Comparison of ENCODE assay signal across 18 mouse cellular contexts in genomic region chr6:97290687-97291086, GRCm38 (mm10). TPM values are rescaled to one million over a fixed set of nuclear protein-coding genes. Genes with fewer than 3 reads are reported as not detected.
DNase-seq lines count a peak whose midpoint lies in the region; ATAC-seq and TF ChIP-seq lines count a peak whose summit lies in the region.
"Had no signal": no experiment of that assay in that cellular context is flagged by ENCODE, and none has a peak within 500 bp of the region (broad histone marks: within the 10 kb centered on the region; RNA-seq: fewer than 3 reads in every experiment).

No protein-coding gene starts in this region.

- H3K36me3 ChIP-seq in embryonic facial prominence, embryonic 14.5 days (ENCODE audit: control insufficient read depth, insufficient read depth, low read length): peaks cover 17% of the 10 kb centered on the region
- H3K36me3 ChIP-seq in embryonic facial prominence, embryonic 10.5 days (replicated peaks): peaks cover 59% of the 10 kb centered on the region
- H3K36me3 ChIP-seq in heart, embryonic 13.5 days: peaks cover 70% of the 10 kb centered on the region
- peaks cover 67% of the 10 kb centered on the region for H3K36me3 ChIP-seq in liver, adult 2 months (ENCODE audit: control insufficient read depth, insufficient read depth, low read length)
- H3K36me3 ChIP-seq in liver, postnatal 0 days (replicated peaks; ENCODE audit: insufficient read depth, low read length): peaks cover 31% of the 10 kb centered on the region
- peaks cover 5% of the 10 kb centered on the region for H3K36me3 ChIP-seq in stomach, postnatal 0 days (ENCODE audit: control insufficient read depth, insufficient read depth, low read length)
- H3K36me3 ChIP-seq in hindbrain, postnatal 0 days (ENCODE audit: insufficient read depth, low read length): peaks cover 6% of the 10 kb centered on the region

- no peak for DNase-seq in embryonic facial prominence, embryonic 14.5 days (ENCODE audit: low spot score)
- DNase-seq in embryonic facial prominence, embryonic 10.5 days (ENCODE audit: low spot score): no peak
- no peak for DNase-seq in heart, postnatal 10 days
- DNase-seq in liver, adult 2 months (ENCODE audit: extremely low read depth, low read depth, low spot score): no peak
- no peak for DNase-seq in liver, postnatal 0 days
- DNase-seq in stomach, postnatal 0 days (ENCODE audit: low spot score): no peak
- no peak for DNase-seq in hindbrain, postnatal 0 days (ENCODE audit: low spot score)
- DNase-seq: adrenal gland, postnatal 10 days; kidney, adult 18-20 months; lung, postnatal 14 days; right cerebral cortex, postnatal 4 days had no signal

- 46% methylated on average over 3 of the region's 3 CpGs for WGBS in embryonic facial prominence, embryonic 14.5 days
- 72% methylated on average over 3 of the region's 3 CpGs for WGBS in embryonic facial prominence, embryonic 10.5 days
- 59% methylated on average over 3 of the region's 3 CpGs for WGBS in heart, embryonic 13.5 days
- 66% methylated on average over 3 of the region's 3 CpGs for WGBS in liver, adult 2 months
- 44% methylated on average over 3 of the region's 3 CpGs for WGBS in liver, postnatal 0 days (ENCODE audit: insufficient replicate concordance)
- WGBS in stomach, postnatal 0 days: 26% methylated on average over 3 of the region's 3 CpGs
- WGBS in hindbrain, postnatal 0 days: 76% methylated on average over 3 of the region's 3 CpGs

- TF ChIP-seq POLR2A in liver, adult 2 months (IDR thresholded peaks at IDR 0.05; ENCODE audit: extremely low read depth, insufficient read depth, low read length): no peak

- peaks cover 13% of the 10 kb centered on the region; the same call in 1 of the 2 replicates for H3K4me1 ChIP-seq in embryonic facial prominence, embryonic 14.5 days (ENCODE audit: control insufficient read depth, insufficient read depth, low read length)
- H3K4me1 ChIP-seq in embryonic facial prominence, embryonic 10.5 days: peaks cover 29% of the 10 kb centered on the region
- peaks cover 43% of the 10 kb centered on the region for H3K4me1 ChIP-seq in heart, embryonic 13.5 days
- peaks cover 45% of the 10 kb centered on the region for H3K4me1 ChIP-seq in liver, adult 2 months (ENCODE audit: control insufficient read depth, insufficient read depth, low read length)
- H3K4me1 ChIP-seq in liver, postnatal 0 days (ENCODE audit: insufficient read depth): peaks cover 23% of the 10 kb centered on the region
- peaks cover 14% of the 10 kb centered on the region; the same call in 1 of the 2 replicates for H3K4me1 ChIP-seq in stomach, postnatal 0 days (replicated peaks; ENCODE audit: control insufficient read depth, insufficient read depth)
- H3K4me1 ChIP-seq in hindbrain, postnatal 0 days (ENCODE audit: insufficient read depth, low read length): no peaks in the 10 kb centered on the region
- H3K4me1 ChIP-seq: hindbrain, embryonic 15.5 days had no signal

- no peaks in the 10 kb centered on the region for H3K9me3 ChIP-seq in embryonic facial prominence, embryonic 14.5 days (ENCODE audit: control insufficient read depth, low read length)
- no peaks in the 10 kb centered on the region for H3K9me3 ChIP-seq in embryonic facial prominence, embryonic 10.5 days
- H3K9me3 ChIP-seq in heart, embryonic 13.5 days: no peaks in the 10 kb centered on the region
- no peaks in the 10 kb centered on the region for H3K9me3 ChIP-seq in liver, postnatal 0 days (ENCODE audit: low read length)
- no peaks in the 10 kb centered on the region for H3K9me3 ChIP-seq in stomach, postnatal 0 days (ENCODE audit: control insufficient read depth, low read length)
- no peaks in the 10 kb centered on the region for H3K9me3 ChIP-seq in hindbrain, postnatal 0 days (ENCODE audit: low read length)
- H3K9me3 ChIP-seq: hindbrain, embryonic 15.5 days; limb, embryonic 15.5 days; midbrain, embryonic 10.5 days; neural tube, embryonic 13.5 days had no signal

- no peak for ATAC-seq in embryonic facial prominence, embryonic 14.5 days (ENCODE audit: low read depth)
- ATAC-seq in heart, embryonic 13.5 days (ENCODE audit: extremely low read depth, insufficient number of reproducible peaks, low FRiP score, low TSS enrichment): no peak
- ATAC-seq in liver, postnatal 0 days: no peak
- ATAC-seq in stomach, postnatal 0 days (ENCODE audit: low FRiP score, low TSS enrichment): no peak
- ATAC-seq in hindbrain, postnatal 0 days: no peak

- H3K27ac ChIP-seq in embryonic facial prominence, embryonic 14.5 days (replicated peaks; ENCODE audit: low read depth, low read length): no peak overlapping the region
- no peak overlapping the region for H3K27ac ChIP-seq in embryonic facial prominence, embryonic 10.5 days (replicated peaks)
- H3K27ac ChIP-seq in heart, embryonic 13.5 days (replicated peaks): peak overlapping the region; percentile 12; the same call in 1 of the 2 replicates
- peak overlapping the region; percentile 88 for H3K27ac ChIP-seq in liver, adult 2 months (replicated peaks; ENCODE audit: insufficient read depth, low read depth, low read length)
- no peak overlapping the region; the same call in 1 of the 2 replicates for H3K27ac ChIP-seq in liver, postnatal 0 days (ENCODE audit: low read depth)
- H3K27ac ChIP-seq in stomach, postnatal 0 days (replicated peaks): peak overlapping the region; percentile 82; the same call in 1 of the 2 replicates
- H3K27ac ChIP-seq in hindbrain, postnatal 0 days: no peak overlapping the region
- H3K27ac ChIP-seq: hindbrain, embryonic 15.5 days; limb, embryonic 15.5 days; midbrain, embryonic 10.5 days; neural tube, embryonic 13.5 days had no signal

- no peak overlapping the region for H3K4me3 ChIP-seq in embryonic facial prominence, embryonic 14.5 days (ENCODE audit: low read depth, low read length)
- H3K4me3 ChIP-seq in embryonic facial prominence, embryonic 10.5 days: no peak overlapping the region
- no peak overlapping the region for H3K4me3 ChIP-seq in heart, embryonic 13.5 days
- H3K4me3 ChIP-seq in liver, adult 2 months (ENCODE audit: insufficient read depth, low read depth, low read length): no peak overlapping the region
- H3K4me3 ChIP-seq in liver, postnatal 0 days (ENCODE audit: low read depth, low read length): no peak overlapping the region
- H3K4me3 ChIP-seq in stomach, postnatal 0 days (ENCODE audit: low read depth, low read length): no peak overlapping the region
- no peak overlapping the region for H3K4me3 ChIP-seq in hindbrain, postnatal 0 days (ENCODE audit: low read length)
- H3K4me3 ChIP-seq: hindbrain, embryonic 15.5 days; limb, embryonic 15.5 days; midbrain, embryonic 10.5 days; neural tube, embryonic 13.5 days had no signal

- no peak overlapping the region for H3K9ac ChIP-seq in embryonic facial prominence, embryonic 14.5 days (ENCODE audit: low read depth, low read length)
- H3K9ac ChIP-seq in heart, embryonic 13.5 days: no peak overlapping the region
- H3K9ac ChIP-seq in liver, adult 2 months (ENCODE audit: low read depth, low read length): no peak overlapping the region
- H3K9ac ChIP-seq in liver, postnatal 0 days (replicated peaks): no peak overlapping the region
- H3K9ac ChIP-seq in stomach, postnatal 0 days (ENCODE audit: low read length): no peak overlapping the region
- no peak overlapping the region for H3K9ac ChIP-seq in hindbrain, postnatal 0 days (replicated peaks; ENCODE audit: low read length)
- H3K9ac ChIP-seq: hindbrain, embryonic 15.5 days; limb, embryonic 15.5 days; neural tube, embryonic 13.5 days had no signal

- TF ChIP-seq CTCF in liver, adult 2 months (IDR thresholded peaks at IDR 0.05; ENCODE audit: low read depth, low read length): no peak
- TF ChIP-seq CTCF in liver, postnatal 0 days (IDR thresholded peaks at IDR 0.05; ENCODE audit: low read depth): no peak
- no peak for TF ChIP-seq CTCF in stomach, postnatal 0 days (IDR thresholded peaks at IDR 0.05; ENCODE audit: low read depth)
- no peak for TF ChIP-seq CTCF in hindbrain, postnatal 0 days (IDR thresholded peaks at IDR 0.05; ENCODE audit: low read depth)

- TF ChIP-seq EP300 in liver, postnatal 0 days (IDR thresholded peaks at IDR 0.05; ENCODE audit: low read depth): no peak
- no peak for TF ChIP-seq EP300 in stomach, postnatal 0 days (optimal IDR thresholded peaks at IDR 0.05)

- intact Hi-C loops in heart, postnatal 10 days (cut with DNase I): no loop called here

- no peaks in the 10 kb centered on the region for H3K27me3 ChIP-seq in embryonic facial prominence, embryonic 14.5 days (replicated peaks; ENCODE audit: control insufficient read depth, insufficient read depth, low read length)
- H3K27me3 ChIP-seq in embryonic facial prominence, embryonic 10.5 days (replicated peaks; ENCODE audit: low read depth, poor library complexity, severe bottlenecking): no peaks in the 10 kb centered on the region; the same call in 1 of the 2 replicates
- H3K27me3 ChIP-seq in heart, embryonic 13.5 days (replicated peaks): no peaks in the 10 kb centered on the region
- H3K27me3 ChIP-seq in liver, adult 2 months (ENCODE audit: control insufficient read depth, insufficient read depth, low read length): no peaks in the 10 kb centered on the region
- H3K27me3 ChIP-seq in liver, postnatal 0 days (ENCODE audit: insufficient read depth, low read length): no peaks in the 10 kb centered on the region
- no peaks in the 10 kb centered on the region for H3K27me3 ChIP-seq in stomach, postnatal 0 days (ENCODE audit: control insufficient read depth, insufficient read depth, low read length)
- H3K27me3 ChIP-seq in hindbrain, postnatal 0 days (ENCODE audit: insufficient read depth, low read length): no peaks in the 10 kb centered on the region
- H3K27me3 ChIP-seq: hindbrain, embryonic 15.5 days; limb, embryonic 15.5 days; neural tube, embryonic 13.5 days had no signal

- peak overlapping the region; percentile 2; the same call in 1 of the 2 replicates for H3K4me2 ChIP-seq in embryonic facial prominence, embryonic 14.5 days (ENCODE audit: low read depth, low read length)
- H3K4me2 ChIP-seq in heart, embryonic 13.5 days: no peak overlapping the region
- H3K4me2 ChIP-seq in liver, postnatal 0 days (ENCODE audit: low read depth, low read length): no peak overlapping the region
- H3K4me2 ChIP-seq in stomach, postnatal 0 days (replicated peaks; ENCODE audit: low read depth): peak overlapping the region; percentile 20; the same call in 1 of the 2 replicates
- H3K4me2 ChIP-seq in hindbrain, postnatal 0 days (ENCODE audit: low read depth, low read length): no peak overlapping the region
- H3K4me2 ChIP-seq: heart, embryonic 11.5 days; hindbrain, embryonic 15.5 days; limb, embryonic 15.5 days; neural tube, embryonic 13.5 days had no signal

- H3K79me2 ChIP-seq in liver, adult 2 months (ENCODE audit: control insufficient read depth, insufficient read depth, low read length): peaks cover 3% of the 10 kb centered on the region

RNA-seq across cellular contexts. Expression of gene Lmod3, which starts 38.1 kb away (rescaled TPM):
- polyA plus RNA-seq in embryonic facial prominence, embryonic 14.5 days (2014; fragmentation: Nextera tagmentation; extraction: Ambion mirVana): 17.1 and 21.6 TPM in 2 replicates
- polyA plus RNA-seq in embryonic facial prominence, embryonic 10.5 days (2016; fragmentation: Nextera tagmentation; extraction: Ambion mirVana): not detected in 2 replicates
- polyA plus RNA-seq in heart, embryonic 13.5 days (2015; fragmentation: Nextera tagmentation; extraction: Ambion mirVana): 14.3 and 16.7 TPM in 2 replicates
- 10 to 100 TPM; 45.8 to 66.3 TPM for total RNA-seq in heart, postnatal 10 days (2021)
- 0.27 and 0.28 TPM in 2 replicates for total RNA-seq in liver, adult 2 months (2014; rRNA removed)
- 0.04 and 0.07 TPM in 2 replicates for polyA plus RNA-seq in liver, adult 2 months (2012; rRNA removed)
- polyA plus RNA-seq in liver, postnatal 0 days (2015; fragmentation: Nextera tagmentation; extraction: Ambion mirVana): 0.11 and 0.77 TPM in 2 replicates
- 0.16 and 0.27 TPM in 2 replicates for polyA plus RNA-seq in stomach, postnatal 0 days (2015; fragmentation: Nextera tagmentation; extraction: Ambion mirVana)
- 0.21 TPM in 1 of 2 replicates, not detected in the other for total RNA-seq in hindbrain, postnatal 0 days (2014; rRNA removed)
- polyA plus RNA-seq in hindbrain, postnatal 0 days (2015; fragmentation: Nextera tagmentation; extraction: Ambion mirVana): not detected in 2 replicates
- total RNA-seq: monocyte, adult 5-6 weeks had no signal
- polyA plus RNA-seq: hindbrain, embryonic 15.5 days; midbrain, embryonic 10.5 days had no signal

Comparison
In these comparisons a context has a peak if more than half of its experiments do, and no peak if none do; other contexts are left out.
1. H3K27ac ChIP-seq: peak in heart, embryonic 13.5 days (single experiment), liver, adult 2 months (single experiment) and stomach, postnatal 0 days (single experiment); none in embryonic facial prominence, embryonic 14.5 days (single experiment), embryonic facial prominence, embryonic 10.5 days (single experiment), liver, postnatal 0 days (single experiment) and hindbrain, postnatal 0 days (single experiment).
2. H3K4me2 ChIP-seq: peak in embryonic facial prominence, embryonic 14.5 days (single experiment) and stomach, postnatal 0 days (single experiment); none in heart, embryonic 13.5 days (single experiment), liver, postnatal 0 days (single experiment) and hindbrain, postnatal 0 days (single experiment).